Mouse (Mus musculus): ENCODE data around the gene Batf3.

Batf3 gene

DNA sequence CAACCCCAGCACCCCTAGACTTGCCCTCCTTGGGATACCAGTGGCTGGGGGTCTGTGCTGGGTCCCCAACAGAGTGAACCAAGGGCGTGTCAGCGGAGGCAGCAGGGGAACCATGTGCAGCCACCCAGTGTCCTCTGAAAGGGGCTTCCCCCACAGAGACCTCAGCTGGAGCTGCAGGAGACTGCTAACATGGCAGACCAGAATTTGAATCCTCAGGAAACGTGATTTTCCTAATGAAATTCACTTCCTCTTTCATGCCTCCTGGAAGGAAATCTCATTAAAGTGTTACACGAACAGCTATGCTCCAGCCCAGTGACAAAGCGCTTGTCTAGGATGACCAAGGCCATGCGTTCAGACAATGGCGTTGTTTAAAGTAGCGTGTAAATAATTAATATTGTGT lies 10.7 kb upstream of the Batf3 start:
- DNase-seq = no peak

DNA sequence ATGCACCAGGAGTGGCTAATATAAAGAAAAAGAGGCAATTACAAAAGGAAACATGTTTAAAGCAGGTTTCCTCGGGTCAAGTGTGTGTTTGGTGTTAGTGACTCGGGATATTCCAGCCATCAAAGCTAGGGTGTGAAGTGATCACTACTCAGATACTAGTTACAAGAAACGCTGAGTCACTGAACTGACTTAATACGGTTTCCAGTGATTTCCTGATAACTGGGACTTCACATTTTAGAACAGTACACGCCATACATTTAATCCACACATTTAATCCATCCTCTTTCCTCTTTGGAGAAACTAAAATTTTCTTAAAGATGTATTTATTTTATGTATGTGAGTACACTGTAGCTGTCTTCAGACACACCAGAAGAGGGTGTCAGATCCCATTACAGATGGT lies 9.7 kb upstream of the Batf3 start:
- no peak for DNase-seq

DNA sequence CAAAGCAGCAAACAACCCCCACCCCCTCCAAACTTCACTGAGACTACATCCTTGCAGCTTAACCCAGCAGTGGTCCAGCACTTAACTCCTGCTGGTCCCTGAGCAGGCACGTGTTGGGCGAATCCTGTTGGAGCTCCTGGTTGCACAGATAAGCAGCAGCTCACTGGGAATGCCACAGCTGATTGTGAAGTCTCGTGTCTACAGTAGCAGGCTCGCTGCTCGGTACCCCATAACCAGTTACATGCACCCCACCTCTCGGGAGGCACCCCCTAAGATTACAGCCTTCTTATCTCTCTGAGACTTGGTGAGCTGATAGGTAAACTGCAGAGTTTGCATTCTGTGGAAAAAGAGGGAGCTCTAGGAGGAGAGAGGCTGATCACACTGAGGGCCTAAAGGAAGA lies 8.3 kb upstream of the Batf3 start:
- DNase-seq = no peak

DNA sequence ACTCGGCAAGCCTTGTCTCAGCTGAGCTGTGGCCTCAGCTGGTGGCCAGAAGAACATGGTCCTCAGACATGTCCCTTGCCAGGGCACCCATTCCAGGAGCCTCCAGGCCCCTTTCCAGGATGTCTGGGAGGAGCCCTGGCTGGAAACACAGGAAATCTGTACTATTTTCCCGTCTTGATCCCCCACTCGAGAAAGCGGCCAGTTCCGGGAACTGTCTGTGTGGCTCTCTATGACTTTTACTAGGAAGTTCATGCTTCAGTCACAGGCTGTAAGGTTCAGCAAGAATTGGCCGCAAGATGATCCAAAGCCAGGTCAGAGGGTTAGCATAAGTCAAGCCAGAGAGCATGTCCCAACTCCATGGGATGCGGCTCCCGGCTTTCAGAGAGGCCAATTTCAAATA lies 5.6 kb upstream of the Batf3 start:
- DNase-seq = no peak

DNA sequence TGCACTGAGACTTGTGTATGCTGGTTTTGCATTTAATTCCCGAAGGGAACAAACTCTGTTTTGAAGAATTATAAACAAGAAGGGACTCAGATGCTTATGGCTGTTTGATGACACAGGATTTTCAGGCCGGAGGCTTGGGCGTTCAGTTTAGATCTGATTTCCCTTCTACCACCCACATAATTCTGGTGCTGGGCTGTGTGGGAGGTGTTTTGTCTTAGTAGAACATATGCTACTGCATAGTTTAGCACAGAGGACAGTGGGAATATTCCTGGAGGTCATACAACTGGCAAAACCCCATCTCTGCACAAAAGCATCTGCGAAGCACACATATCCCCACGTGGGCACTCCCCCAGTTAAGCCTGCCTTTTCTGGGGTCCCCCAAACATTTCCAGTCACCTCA lies 4.1 kb upstream of the Batf3 start:
- DNase-seq = no peak

DNA sequence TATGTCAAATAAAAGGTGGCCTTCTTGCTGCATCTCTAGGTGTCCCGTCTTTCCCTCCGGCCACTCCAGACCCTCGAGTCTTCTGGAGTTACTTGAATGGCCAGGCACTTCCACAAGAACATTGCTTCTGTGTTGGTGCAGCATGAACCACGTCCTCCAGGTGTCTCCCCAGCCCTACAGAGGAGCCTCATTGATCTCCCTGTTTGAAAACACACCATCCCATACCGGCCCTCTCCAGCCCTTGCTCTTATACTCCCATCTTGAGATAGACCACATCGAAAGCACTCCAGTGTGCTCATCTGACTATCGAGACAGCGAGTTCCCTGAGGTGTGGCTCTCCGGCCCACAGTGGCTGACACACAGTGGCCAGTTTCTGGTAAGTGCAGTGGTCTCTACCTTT lies 2.6 kb upstream of the Batf3 start:
- no peak for DNase-seq

DNA sequence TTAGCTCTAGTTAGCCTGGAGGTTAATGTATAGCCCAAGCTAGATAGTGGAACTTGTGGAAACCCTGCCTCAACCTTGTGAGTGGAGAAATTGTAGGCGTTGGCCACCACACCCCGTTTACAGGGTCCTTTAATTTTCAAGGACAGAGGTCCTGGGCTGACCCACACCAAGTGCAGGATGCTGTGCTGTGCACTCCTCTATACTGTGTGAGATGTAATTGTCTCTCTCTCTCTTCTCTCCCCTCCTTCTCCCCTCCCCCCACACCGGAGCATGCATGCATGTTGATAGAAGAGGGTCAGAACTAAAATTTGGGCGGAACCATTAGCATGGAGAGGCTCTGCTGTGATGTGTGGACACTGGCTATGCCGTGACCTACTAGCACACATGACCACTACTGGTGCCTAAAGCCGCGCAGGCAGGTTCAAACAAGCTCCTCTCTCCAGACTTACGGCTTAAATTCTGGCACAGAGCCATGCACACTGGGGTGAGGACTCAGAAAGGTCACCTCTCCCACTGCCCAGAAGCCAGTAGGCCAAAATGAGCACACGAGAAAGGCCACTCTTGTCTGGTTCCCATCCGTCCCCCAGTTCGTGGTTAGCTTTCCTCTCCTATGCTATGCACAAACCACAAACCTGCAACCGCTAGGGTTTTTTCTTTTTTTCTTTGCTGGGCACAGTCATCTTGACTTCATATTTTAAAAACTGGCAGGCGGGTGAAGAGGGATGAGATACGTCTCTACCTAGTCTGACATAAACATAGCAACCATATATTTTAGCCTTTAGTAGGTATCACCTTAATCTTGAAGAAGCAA lies 571 bp upstream of the Batf3 start:
- DNase-seq = no peak

DNA sequence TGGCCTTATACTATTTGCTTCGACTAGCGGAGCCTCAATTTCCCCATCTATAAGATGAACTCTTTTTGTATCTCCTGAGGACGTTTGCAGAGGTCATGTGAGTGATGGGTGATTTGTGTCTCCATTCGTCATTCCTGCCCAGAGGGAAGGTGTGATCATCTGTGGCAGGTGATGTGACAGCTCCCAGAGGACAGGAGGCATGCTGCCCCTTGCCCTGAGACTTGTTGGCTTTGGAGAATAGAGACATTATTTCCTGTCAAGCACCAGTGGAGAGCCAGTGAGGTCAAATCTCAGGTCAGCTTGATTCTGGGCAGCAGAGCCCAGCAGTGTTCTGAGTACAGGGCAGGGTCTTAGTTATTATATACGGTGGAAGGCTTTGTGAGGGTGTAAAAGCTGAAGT lies 1.5 kb downstream of the Batf3 start:
- no peak for DNase-seq

DNA sequence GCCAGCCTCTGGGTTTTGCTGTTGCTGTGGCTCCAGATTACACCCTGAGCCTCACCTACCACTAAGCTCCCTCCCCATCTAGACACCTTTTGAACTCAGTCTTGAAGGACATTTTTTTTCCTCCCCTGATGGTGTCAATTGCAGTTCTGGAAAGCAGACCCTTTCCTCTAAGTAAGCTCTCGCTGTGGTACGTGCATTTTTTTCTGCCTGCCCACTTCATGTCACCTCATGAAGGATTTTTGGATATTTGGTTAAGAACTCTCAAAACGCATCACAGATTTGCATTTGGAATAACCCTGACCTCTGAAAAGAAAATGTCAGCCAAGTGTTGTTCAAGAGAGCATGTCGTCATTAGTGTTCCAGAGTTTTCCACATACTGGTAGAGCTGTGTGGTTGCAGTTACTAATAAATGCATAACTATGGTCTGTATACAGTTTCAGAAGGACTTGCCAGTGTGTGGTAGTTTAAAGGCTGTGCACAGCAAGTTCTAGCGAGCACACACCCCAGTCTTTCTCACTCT lies 2.2 kb downstream of the Batf3 start:
- DNase-seq = no peak

DNA sequence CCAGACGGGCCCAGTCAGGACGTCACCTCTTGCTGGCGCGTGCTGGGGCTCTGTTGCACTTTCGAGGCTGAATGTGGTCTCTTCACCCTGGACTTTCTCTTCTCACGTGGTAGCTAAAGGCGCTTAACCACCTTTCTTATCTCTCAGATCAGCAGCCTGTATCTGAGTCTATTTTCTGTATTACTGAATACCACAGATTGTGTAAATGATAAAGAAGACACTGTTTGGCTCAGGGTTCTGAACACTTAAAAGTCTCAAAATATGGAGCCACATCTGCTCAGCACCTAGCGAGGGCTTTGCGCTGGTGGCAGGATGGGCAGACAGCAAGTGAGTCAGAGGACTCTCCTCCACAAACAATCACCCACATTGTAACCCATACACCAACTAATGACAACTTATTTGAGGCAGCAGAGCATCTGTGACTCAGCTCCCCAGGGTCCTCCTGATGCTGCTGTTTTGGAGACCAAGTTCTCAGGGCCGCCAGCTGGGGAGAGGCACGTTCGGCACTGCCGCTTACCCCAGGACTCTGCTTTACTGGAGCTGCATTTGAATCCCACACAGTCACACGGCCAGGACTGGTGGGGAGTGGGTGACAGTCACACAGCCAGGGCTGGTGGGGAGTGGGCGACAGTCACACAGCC lies 5.2 kb downstream of the Batf3 start:
- no peak for DNase-seq

DNA sequence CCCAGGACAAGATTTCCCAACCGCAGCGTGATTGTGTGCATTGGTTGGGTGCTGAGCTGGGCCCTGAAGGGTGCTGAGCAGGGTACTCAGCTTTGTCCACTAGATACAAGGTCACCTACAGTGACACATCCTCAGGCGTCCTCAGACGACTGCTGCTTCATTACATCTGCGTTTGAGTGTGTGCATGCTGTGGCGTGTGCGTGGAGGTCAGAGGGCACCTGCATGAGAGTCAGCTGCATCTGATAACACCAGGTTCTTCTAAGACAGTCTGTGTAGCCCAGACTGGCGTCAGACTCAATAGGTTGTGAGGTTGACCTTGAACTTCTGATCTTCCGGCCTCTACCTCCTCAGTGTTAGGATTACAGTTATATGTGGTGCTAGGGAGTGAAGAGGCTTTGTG lies 7.6 kb downstream of the Batf3 start:
- no peak for DNase-seq

DNA sequence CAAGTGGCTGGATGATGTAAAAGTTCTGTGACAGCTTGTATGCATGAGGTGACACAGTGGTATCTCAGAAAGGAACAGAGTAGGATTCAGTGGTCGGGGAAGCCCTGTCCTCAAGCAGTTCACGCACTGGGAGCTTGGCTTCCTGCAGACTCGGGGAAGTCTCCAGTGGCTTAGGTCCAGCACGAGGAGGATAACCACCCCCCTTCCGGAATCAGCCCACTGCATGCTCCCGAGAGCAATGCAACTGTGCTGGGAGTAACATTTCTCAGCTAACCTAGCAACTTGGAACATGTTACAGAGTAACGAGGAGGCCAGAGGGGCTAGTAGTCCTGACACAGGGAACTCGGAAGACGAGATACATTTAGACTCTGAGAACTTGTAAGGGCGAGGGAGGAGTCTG lies 9.7 kb downstream of the Batf3 start:
- no peak for DNase-seq

DNA sequence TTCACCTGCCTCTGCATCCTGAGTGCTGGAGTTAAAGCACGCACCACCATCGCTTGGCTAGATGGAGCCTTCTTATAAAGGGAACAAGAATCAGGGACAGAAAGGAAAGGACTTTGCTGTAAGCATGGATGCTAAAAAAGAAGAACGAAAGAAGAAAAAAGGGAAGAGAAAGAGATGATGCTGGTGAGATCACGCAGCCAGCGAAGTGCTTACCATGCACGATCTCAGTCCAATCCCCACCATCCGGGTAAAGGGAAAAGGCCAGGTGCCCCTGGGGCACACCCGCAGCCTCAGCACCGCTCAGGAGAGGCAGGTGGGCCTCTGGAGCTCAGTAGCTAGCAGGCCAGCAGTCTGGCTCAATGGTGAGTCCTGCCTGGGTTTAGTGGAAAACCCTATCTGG lies 12.3 kb downstream of the Batf3 start:
- DNase-seq = no peak

DNA sequence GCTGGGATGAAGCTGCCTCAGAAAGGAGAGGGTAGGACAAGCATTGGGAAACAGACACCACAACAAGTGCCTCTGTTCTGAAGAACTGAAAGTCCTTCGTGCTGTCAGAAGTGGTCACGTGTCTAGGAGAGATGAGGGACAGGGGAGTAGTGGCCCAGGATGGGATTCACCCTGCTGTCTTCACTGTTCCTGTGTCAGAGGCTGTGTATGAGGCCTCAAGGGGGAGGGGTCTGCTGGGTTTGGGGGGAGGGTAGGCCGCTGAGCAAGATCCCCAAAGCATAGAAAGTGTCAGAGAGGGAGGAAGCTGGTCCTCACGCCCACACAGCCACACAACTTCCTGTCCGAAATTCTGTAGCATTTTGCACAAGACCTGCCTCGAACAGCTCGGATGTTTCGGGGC lies 13.5 kb downstream of the Batf3 start:
- DNase-seq = no peak

DNA sequence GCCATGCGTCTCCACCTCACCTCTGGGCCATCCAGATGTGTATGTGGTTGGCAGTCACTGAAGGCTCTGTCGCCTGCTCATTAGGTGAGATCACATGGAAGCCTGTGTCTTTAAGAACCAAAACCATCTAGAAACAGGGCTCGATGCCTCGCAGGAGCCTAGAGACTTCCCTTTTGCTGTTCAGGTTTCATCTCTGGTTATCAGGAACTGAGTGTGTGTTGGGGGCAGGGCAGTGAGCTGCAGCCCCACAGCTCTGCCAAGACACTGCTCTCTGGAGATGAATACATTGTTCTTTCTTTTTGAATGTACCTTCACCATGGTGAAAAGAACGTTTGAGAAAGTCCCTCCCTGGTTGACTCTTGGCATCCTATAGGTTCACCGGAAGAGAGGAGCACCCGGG lies 17.2 kb downstream of the Batf3 start:
- DNase-seq = no peak

DNA sequence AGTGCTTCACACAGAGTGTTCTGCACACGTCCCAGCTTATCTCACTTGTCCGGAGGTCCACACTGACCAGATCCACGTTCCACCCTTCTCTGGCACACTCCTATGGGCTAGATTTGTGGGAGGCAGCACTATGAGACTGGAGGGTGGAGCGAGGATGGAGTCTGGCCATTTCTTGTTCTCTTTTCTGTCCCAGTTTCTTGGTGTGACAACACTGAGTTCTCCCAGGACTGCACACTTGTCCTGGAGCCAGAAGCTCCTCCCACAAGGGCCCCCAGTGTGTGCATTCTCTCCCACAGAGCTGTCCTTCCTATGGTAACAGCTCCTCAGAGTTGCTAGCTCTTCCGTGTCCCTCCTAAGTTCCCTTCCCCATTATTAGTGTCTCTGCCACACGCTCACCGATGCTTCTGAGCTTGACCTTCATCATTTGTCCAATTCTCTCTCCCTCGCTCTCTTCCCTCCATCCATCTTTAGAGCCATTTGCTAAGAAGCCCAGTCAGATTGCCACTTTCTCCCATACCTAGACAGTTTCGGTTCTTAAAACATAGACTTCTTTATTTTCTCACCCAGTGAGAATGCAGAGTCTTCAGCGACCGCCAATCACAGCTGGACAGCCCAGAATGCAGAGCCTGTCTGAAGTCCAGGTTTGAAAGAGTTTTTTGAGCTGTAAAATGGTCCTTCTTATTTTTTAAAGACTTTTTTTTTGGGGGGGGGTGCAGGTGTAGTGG lies 18.0 kb downstream of the Batf3 start:
- no peak for DNase-seq

DNA sequence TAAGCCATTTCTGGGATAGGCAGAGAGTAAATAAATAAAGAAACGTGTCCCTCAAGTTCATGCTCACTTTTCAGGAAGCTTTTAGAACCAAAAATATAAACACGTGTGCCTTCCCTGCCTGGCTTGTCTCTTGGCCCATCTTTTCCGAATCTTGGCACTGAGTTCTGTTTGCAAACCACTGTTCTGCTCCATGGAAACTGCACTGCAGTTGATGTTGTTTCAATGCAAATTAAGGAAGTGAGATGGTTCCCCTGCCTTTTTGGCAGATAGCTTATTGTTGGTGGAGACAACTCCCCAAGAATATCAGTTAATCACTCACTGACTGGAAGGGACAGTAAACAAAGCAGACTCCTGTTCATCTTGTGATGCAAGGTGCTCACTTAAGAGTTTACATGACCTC lies 25.1 kb downstream of the Batf3 start:
- DNase-seq = no peak

DNA sequence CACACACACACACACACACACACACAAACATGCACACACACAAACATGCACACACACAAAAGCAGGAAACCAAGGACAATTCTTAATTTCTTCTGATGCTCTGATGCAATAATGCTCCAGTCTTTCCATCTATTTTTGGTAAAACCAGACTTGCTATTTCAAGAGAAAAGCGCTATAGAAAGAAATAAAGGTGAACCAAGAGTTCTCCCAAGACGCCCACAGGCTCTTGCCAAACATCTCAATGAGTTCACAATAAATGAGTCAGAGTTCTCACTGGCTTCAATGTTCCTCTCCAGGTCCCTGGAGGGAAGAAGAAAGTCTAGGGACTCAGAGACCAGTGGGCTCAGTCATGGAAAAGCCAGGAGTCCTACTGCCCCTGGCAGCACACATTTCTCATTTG lies 26.0 kb downstream of the Batf3 start:
- no peak for DNase-seq

DNA sequence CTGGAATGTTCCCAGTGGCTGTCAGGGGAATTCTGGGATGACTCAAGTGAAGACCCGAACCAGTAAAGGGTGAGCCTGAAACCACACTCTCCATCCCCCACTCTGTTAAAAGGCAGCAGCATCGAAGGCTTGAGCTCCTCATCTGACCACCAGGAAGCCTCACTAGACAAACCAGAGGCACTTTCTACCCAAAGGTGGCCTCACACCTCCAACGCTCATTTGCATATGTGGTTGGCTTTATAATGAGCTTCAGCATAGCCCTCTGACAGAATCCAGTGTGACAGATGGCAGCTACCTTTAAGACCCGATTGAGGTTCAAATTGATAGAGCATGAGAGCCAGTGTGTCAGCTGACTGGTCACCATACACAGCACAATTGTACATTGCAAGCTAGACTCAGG lies 26.6 kb downstream of the Batf3 start:
- DNase-seq = no peak

DNA sequence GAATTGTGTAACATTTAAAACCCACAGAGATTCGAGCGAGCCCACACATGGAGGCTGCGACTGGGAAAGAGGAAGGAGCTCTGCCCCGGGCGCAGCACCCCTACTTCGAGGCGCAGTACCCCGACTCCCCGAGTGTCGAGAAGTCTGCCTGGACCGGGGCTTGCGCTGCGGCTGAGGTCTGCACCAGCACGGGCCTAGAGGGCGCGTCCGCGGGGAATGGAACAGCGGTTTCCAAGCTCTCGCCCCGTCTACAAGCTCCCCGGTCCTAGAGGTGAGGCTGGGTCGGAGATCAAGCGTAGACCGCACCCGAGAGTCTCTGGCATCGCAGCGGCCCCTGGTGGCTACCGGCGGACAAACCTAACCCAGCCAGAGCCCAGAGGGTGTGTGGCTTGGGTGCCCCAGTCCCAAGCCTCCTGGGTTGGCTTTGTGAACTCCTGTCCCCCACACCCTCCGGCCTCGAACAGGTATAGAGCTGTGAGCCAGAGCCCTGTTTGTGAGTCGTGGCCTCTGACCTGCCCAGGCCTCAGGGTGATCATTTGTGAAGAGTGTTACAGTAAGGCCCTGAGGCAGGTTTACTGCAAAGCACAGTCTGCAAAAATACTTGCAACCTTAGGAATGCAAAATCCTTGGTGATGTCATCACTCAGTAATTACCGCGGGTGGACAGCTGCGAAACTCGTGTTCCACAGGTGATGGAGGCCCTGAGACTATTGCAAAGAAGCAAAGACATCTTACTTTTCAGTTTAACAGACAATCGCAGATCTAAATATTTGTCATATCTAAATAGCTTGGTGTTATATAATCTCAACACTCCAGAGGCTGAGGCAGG lies 28.4 kb downstream of the Batf3 start:
- DNase-seq = peak; percentile 56

DNA sequence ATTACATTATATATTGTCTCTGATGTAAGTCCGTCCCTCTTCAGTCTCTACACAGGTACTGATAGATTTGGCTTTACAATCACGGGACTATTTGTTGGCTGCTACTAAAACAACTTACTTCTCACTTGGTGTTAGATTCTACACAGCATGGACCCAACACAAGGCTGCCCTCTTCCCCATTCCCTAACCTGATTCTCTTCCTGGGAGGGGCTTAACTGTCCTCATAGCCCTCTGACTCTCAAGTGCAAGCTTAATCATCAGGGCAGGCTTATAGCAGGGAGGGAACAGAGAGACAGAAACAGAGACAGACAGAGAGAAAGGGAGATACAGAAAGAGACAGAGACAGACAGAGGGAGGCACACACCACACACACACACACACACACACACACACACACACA lies 34.0 kb downstream of the Batf3 start:
- DNase-seq = no peak

DNA sequence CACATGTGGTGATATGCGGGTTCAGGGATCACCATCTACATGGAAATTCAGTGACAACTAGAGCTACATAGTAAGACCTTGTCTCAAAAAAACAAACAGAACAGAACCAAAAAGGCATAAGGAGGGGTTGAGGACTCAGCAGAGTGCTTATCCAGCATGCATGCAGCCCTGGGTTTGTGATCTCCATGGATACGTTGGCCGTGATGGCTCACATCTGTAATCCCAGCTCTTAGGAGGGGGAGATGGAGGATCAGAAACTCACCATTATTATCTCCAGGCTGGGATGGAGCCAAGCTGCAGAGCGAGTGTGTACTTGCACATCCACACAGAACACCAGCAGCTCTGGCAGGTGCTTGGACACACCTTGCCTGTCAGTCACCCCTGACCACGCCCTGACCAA lies 34.6 kb downstream of the Batf3 start:
- no peak for DNase-seq

DNA sequence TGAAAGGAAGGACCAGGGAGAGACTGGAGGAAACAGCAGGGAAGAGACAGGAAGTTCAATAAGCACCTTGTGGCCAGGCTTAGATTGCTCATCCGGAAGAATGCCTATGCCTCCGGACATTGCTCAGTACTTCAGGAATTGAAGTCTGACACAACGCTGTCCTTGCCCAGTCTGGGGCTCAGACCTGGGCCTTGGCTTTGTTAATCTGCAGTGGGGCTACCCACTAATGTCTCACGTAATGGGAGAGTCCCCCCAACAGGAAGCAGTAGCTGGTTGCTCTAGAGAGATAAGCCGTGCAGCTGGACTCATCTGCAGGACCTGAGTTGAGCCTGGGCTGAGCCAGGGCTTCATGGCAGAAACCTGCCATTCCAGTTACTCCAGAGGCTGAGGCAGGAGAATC lies 35.3 kb downstream of the Batf3 start:
- DNase-seq = no peak

All from right cerebral cortex, postnatal 14 days (tissue).